Mouse (Mus musculus) heart, postnatal 0 days (tissue): Measurements from ENCODE around the gene Nsl1.

Experiments used
- CTCF ChIP-seq: IDR thresholded peaks from 2 replicates; pipeline ENCODE4 v1.5.1; 2016; ENCODE audit warnings: antibody characterized with exemption, control low read depth, low read depth
- EP300 ChIP-seq: IDR thresholded peaks from 2 replicates; pipeline ENCODE4 v1.6.1; 2016; ENCODE audit warnings: antibody characterized with exemption, low read depth

- TF ChIP-seq CTCF: no peak
- TF ChIP-seq EP300: no peak
Measured at GRCm38 (mm10) chr1:191102730-191103370, 40.0 kb downstream of the Nsl1 start.
